Mouse (Mus musculus): ENCODE measurements around the gene Ftsj1.

Ftsj1 gene

DNA sequence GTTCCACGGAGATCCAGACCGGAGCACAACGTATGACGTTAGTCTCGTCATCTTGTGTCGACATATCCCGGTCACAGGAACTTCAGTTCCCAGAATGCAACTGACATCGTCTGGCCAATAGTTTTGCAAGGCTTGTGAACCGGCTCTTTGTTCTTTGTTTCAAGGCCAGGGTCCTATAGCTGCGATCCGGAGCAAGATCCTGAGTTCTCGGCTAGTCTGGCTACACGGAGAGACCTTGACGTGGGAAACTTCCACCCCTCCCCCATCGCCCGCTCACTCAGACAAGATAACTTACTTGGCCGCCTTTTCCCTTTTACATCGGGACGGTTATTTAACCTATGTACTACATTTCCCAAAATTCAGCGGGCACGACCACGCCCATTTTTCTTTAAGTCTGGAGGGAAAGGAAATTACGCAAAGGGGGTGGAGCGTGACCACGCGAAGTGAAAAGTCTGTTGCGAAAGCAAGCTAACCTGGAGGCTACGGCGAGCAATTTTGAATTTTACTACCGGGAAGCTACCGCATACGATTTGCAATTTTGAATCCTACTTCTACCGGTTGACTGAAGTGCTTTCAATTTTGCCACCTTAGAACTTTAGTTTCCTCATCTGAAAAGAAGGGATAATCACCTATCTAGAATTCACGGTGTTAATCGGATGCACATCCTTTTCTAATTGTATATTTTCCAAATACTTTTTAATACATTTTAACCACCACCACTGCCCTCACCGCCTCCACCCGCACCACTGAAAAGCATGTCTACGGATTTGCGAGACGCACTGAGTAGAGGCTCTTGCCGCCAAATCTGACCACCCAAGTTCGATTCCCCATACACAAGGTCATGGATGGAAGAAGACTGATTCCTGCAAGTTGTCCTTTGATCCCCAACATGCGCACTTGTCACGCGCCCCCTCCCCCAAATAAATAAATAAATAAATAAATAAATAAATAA lies at the start of gene Ftsj1:
Ftsj1 (minus strand) TSS at position 73 of the 952 bp plus-strand sequence.
- DNase-seq (ENCODE audit: low read depth, low spot score): peak; percentile 93

DNA sequence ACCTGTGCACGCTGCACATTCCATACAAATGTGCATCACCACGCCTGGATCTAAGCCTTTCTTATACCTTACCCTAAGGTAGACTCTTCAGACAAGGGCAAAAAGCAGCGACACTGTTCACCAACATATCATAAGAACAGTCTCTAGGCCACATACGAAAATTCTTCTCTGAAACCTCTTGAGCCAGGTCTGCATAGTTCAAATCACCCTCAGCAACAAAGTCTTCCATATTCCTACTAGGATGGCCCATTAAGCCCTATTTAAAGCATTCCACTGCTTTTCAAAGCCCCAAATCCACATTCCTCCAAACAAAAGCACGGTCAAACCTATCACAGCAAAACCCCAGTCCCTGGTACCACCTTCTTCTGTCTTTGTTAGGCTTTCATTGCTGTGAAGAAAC lies 36.4 kb upstream of the Ftsj1 start:
- DNase-seq (ENCODE audit: low read depth, low spot score): no peak

DNA sequence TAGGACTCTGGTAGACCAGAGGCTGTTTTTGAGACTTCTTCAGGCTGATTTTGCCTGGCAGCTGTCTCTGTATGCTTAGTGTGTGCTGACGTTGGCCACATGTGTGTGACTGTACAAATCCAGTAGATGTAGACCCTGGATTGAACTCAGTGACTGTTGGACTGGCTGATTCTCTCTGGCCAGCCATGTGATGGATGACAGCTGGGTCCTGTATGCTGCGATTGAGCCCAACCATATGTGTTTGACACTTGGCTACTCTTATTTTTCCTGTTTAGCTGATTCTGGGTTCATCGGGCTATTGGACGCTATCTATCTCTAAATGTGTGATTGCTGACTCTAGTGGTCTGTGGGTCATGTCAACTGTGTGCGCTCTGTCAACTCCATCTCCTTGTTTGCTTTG lies 21.9 kb upstream of the Ftsj1 start:
- no peak for DNase-seq (ENCODE audit: low read depth, low spot score)

DNA sequence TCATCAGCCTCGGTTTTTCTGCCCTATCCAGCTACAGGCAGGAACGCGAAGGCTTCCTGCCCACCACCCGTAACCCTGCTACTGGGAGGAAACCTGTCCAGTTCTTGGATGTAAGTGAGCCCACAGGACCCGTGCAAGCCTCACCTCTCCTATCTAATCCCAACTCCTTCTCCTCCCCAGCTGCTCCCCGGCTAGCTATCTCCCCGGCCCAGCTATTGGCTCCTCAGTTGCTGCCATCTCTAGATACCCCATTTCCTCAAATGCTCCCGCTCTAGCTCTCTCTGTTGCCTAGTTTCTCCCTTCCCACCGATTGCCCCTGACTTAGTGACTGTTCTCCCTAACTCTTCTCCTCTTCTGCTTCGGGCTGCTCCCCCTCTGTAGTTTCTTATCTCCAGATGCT lies 19.8 kb upstream of the Ftsj1 start:
- DNase-seq (ENCODE audit: low read depth, low spot score): no peak

DNA sequence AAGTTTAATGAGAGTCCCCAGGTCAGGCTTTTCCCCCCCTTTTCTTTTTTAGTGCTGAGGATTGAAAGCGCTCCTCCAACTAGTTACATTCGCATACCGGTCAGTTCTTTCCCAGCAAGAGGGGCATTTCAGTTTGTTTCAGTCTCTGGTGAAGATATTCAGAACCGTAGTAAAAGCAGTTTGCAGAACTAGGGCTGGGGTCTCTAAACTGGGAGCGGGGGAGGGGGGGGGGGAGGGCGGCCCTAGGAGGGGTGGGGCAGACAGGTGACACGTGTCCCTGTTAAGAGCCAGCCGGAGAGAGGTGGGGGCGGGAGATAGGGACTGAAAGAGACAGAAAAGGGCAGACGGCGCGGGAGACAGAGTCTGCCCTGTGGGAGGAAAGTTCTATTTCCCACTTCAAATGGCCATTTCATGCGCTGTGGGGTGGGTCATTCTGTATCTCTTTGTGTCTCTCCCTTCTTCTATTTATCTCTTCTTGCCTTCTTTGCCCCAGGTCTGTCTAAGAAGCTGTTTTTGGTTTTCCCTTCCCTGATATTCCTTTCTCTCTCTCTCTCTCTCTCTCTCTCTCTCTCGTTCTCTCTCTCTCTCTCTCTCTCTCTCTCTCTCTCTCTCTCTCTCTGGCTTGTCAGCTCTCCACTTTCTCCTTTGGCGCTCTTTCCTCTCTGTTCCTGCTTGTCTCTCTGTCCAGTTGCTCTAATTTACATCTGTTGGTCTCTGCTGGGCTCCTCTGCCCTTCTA lies 19.0 kb upstream of the Ftsj1 start, which contains the start of gene Slc38a5:
Slc38a5 (plus strand) TSS at position 51 of the 738 bp plus-strand sequence.
- no peak for DNase-seq (ENCODE audit: low read depth, low spot score)

DNA sequence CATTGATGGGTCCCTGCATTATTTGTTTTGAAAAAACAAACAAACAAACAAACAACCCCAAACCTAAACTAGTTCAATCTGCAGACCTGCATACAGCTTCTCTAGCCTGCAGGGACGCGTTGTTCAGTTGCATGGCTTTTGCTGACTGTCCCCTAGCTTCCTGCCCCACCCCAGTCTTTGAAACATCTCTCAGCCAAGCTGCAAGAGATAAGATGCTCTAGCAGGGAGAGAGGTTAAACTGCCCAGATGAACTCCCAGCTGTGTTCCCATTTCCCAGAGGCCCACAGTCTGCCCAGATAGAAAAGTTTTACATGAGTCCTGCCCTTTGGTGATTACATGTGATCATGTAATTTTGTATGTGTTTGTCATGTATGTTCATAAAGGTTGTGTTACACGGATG lies 12.0 kb upstream of the Ftsj1 start:
- no peak for DNase-seq (ENCODE audit: low read depth, low spot score)

DNA sequence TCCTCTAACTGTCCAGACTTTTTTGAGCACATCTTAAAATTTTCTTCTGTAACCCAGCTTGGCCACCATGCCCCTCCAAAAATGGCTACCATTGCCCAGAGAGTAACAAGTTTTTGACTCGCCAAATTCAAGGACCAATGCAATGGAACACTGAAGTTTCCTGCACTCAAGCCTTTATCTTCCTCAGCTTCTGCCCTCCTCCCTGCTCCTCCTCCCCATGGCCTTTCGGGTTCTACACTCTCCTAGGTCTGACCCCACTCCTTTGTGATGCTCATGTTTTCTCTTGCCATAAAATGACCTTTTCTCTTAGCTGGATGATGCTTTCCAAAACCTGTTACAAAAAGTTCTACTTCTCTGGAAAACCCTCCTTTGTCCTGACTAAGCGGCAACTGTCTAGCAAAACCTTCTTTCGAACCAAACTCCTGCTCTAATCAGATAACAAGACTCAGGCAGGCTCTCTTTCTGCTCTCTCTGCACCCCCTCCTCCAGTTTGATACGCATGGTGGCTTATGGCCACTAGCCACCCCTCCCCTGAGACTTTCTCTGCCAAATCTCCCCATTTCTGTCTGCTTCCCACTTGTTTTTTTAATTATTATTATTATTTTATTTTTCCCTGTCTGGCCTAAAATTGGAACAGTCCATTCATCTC lies 11.1 kb upstream of the Ftsj1 start:
- no peak for DNase-seq (ENCODE audit: low read depth, low spot score)

DNA sequence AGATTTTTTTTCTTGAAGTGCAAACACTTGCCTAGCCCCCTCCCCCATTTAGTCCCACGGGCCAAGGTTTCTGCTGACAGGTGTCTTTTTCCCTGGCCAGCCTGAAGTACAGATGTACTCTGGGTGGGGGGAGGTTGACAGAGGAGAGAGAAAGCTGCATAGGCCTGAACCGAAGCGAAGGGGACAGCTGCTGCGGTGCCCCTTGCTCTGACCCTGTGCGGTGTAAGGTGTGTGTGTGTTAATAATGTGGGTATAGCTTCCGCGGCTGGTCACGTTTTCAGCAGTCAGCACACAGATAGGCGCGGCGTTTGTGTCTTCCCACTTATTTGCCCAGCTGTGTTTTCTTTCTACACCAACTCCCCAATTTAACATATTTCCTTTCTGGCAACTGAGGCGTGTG lies 7.3 kb upstream of the Ftsj1 start:
- no peak for DNase-seq (ENCODE audit: low read depth, low spot score)

DNA sequence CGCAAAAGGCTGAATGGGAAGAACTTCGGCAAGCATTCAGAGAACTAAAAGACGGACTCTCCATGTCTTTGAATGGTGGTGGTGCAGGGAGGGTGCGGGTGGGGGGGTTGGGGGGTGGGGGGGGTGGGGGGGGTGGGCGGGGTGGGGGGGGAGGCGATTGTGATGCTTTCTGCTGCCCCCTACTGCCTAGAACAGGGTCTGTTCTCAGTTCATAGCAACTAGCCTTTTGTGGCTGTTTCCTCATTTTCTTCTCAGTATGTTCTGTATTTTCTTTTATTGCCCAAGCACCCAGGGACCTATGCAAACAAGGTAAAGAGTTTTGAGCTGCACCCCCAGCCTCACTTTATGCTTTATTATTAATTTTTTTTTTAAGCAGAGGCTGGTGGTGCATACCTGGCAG lies 3.6 kb upstream of the Ftsj1 start:
- DNase-seq (ENCODE audit: low read depth, low spot score): no peak

DNA sequence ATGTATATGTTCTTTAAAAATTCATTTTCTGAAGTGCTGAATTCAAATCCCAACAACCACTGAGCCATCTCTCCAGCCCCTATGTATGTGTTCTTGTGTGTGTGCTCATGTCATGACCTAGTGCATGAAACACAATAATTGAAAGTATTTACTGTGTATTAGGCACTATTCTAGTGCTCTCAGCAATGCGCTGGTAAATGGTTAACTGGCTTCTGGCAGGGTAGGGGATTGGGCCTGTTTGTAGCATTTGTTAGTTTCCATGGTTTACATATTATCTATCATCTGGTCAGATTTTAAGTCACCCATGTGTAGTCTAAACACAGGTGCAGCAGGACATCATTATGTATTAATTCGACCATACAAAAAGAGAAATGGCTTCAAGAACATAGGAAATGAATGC lies 1.5 kb upstream of the Ftsj1 start:
- no peak for DNase-seq (ENCODE audit: low read depth, low spot score)

DNA sequence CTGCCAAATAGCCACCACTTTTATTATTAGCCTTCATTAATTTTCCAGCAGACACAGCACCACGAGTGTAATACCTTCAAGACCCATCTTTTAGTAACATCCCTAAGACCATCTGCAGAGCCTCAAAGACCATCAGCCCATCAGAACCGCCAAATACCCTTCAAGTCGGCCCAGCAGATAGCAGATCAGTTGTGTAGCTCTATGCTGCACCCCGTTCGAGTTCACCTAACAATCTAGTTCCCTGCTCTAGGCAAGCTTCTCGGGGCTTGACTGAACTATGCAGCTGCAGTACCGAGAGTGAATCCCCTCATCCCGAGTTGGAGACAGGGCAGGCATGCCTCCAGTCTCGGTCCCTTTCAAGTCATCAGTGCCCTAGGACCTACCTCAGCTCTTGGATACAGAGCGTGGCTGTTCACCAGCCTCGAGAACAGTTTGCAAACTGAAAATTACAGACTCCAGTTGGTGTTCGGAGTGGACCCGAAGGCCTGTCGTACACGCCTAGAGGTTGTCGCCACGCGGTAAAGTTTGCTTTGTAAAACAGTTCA lies 345 bp downstream of the Ftsj1 start:
- no peak for DNase-seq (ENCODE audit: low read depth, low spot score)

DNA sequence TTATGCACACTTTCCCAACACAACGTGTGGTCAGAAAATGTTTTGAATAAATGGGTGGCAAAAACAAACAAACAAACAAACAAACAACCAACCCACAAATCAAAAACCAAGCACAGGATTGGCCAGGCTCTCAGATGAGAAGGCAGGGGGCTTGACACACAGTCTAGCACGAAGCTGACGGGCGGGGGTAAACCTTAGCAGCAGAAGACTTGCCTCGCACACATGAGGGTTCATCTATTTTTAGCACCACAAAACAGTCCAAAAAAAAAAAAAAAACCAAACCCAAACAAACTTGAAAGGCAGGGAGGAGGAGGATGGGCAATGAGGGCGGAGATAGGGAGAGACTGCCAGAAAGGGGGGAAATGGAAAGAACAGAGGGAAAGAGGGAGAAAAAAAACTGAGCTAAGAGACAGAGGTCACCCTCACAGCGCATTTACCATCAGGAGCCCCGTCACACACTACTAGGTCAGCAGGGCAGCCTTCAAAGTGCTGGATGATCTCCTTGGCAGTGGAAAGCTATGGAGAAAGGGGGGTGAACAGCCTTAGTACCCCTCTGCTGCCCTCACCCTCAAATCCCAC lies 3.6 kb downstream of the Ftsj1 start:
- no peak for DNase-seq (ENCODE audit: low read depth, low spot score)

DNA sequence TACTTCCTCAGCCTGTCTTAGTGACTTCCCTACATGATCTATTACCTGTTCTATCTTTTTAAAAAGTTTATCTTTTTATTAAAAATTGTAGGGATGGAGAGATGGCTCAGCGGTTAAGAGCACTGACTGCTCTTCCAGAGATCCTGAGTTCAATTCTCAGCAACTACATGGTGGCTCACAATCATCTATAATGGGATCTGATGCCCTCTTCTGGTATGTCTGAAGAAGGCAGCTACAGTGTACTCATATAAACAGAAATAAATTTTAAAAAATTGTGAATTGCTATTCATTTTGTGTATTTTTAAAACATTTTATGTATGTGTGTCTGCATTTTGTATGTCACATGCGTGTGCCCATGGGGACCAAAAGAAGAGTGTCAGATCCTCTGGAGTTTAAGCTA lies 4.5 kb downstream of the Ftsj1 start:
- no peak for DNase-seq (ENCODE audit: low read depth, low spot score)

DNA sequence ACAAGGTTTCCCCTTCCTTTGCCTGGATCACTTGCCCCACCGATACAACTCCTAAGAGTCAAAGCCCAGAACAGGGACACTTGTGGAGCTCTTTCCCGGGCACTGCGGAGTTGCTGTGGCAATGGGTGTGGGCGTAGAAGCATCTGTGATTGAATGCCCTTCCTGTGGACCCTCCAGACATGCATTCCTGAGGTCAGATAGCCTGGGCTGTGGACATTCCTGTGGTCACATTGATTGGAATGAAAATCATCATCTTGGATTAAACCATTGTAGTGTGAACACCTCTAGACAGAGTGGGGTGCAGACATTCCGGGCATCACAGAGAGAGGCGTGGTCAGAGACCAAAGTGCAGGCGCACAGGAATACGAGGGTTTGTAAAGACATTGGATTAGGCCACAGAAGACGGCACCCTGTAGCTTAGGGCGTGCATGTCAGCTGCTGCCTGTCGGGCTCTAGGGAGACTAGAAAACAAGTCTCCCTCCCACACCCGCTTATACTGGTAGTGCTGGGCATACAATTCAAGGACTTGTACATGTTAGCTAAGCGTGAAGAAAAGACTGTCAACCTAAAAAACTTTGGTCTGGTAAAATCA lies 13.3 kb downstream of the Ftsj1 start:
- DNase-seq (ENCODE audit: low read depth, low spot score): no peak

DNA sequence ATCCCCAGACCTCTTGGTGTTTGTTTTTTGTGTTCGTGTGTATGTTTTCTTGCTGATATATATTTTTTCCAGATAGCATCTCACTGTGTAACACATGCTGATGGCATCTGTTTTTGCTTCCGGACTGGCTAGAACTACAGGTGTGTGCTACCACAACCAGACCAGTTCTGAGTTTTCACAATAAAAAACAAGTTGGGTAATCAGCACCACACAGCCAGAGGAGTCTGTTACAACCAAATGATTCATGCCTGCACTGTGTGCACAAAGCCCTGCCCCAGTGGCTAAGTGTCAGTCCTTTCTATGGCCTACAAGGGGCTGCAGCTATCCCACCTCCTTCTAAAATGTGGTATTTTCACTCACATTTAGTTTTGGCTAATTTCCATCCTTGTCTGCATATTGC lies 15.5 kb downstream of the Ftsj1 start:
- no peak for DNase-seq (ENCODE audit: low read depth, low spot score)

DNA sequence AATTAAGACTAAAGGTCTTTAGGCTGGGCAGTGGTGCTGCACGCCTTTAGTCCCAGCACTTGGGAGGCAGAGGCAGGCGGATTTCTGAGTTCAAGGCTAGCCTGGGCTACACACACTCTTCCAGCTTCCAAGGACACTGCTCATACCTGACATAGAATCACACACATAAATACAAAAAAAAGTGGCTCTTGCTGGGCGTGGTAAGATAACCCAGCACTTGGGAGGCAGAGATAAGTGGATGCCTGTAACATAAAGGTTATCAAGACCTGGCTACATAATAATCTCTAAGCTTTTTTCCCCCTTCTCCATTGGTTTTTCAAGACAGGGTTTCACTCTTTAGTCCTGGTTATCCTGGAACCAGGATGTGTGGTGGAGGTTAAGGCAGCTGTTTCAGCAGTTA lies 18.6 kb downstream of the Ftsj1 start:
- no peak for DNase-seq (ENCODE audit: low read depth, low spot score)

DNA sequence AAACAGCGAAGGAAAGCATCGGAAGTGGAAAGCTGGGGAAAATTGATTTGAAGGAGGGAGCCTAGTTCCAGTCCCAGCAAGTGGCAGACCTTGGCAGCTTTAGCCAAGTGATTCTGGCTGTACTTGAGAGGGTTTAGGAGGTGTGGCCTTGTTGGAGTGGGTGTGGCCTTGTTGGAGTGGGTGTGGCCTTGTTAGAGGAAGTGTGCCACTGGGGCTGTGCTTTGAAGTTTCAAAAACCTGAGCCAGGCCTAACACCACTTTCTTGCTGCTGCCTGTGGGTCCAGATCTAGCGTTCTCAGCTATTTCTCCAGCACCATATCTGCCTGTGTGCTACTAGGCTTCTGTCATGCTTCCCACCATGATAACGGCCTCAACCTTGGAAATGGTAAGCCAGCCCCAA lies 21.9 kb downstream of the Ftsj1 start:
- no peak for DNase-seq (ENCODE audit: low read depth, low spot score)

DNA sequence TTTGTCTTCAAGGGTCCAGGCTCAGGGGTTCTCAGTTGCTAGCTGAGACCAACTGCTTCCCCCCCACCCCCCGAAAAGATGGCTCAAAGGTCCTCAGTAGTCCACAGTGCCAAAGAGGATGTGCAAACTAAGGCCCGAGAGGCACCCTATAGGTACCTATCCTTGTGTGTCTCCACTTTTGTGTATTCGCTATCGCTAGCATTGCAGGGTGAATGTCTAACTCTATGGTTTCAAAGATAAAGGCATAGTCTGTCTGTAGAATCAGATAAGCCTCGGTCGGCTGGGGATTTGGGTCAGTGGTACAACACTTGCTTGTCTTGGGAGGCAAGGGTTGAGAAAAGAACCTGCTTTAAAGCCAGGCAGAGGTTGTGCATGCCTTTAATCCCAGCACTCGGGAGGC lies 28.7 kb downstream of the Ftsj1 start:
- DNase-seq (ENCODE audit: low read depth, low spot score): no peak

DNA sequence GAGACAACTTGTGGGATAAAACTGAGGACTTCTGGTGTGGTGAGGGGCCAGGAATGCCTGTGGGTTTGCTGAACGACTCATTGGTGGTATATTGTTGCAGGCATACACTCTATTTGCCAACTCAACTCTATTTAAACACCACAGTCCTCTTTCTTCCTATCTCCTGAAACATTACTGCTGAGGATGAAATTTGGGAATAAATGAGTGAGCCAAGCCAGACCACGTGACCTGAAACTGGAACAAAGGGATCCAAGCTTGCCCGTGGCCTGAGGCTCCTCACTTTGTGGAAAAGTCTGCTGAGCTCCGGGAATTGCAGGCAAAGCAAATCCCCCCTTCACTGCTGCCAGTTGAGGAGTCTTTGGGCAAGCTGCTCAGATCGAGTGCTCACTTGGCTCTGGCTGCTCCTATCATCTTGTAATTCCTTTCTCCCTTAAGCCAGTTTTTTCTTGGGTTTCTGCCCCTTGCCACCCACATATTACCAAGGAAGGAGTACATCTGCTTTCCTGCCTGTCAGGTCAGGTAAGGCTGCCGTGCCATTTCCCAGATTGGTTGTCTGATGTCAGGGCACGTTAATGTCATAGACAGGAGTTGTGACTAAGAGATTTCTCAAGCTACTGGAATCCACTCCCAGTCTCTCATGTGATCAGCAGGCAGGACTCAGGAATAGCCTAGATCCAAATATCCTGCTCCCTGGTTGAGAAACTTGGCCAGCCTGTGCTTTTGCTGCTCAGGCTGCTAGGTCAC lies 29.4 kb downstream of the Ftsj1 start:
- DNase-seq (ENCODE audit: low read depth, low spot score): no peak

DNA sequence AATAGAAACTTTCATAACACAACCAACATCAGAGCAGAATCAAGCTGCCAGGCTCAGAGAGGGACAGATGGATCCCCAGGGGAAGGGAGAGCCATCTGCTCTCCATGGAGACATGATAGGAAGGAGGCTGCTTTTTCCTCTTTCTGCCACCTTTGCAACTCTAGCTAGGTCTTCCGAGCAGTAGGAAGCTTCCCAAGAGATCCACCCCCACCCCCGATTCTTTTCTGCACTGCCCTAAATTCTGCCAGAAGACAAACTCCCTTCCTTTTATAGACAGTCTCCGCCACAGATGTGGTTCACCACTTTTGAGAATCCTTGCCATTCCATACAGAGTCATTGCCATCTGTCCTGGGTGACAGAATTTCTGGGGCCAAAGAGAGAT lies 29.9 kb downstream of the Ftsj1 start:
- DNase-seq (ENCODE audit: low read depth, low spot score): no peak

DNA sequence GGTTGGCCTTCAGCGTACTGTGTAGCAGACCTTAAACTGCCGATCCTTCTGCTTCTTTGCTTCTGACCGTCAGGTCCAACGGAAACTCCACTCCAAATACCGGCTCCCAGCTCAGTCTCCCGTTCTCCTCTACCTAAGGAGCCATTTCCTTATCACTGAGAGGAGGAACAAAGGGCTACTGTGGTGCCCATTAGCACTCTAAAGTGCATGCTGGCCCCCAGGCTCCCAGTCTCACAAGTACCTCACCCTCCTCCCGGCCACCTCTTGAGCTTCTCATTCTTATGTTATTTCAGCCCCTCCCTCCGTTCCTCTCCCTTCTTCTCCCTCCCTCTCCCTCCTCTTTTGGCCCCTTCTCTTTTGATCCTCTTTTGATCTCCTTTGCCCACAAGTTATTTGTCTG lies 32.6 kb downstream of the Ftsj1 start:
- no peak for DNase-seq (ENCODE audit: low read depth, low spot score)

Data from CD4-positive helper T cell, adult 2 months (primary cell).